Mouse (Mus musculus) C2C12 (cell line): ENCODE results near the gene Dpp7. TPM values are rescaled to one million over a fixed set of nuclear protein-coding genes. Genes with fewer than 3 reads are reported as not detected.
A peak's percentile ranks its signal among the peaks of the same experiment; 100 is the strongest.

Experiments used
- H3K27me3 ChIP-seq: one replicate; pipeline ENCODE4 v1.6.1; 2011; ENCODE audit not compliant: control insufficient read depth, insufficient read depth, insufficient read length
- H3K36me3 ChIP-seq: one replicate; pipeline ENCODE4 v1.6.1; 2011; ENCODE audit not compliant: control insufficient read depth, insufficient read depth
- H3K4me3 ChIP-seq: one replicate; pipeline ENCODE4 v1.5.1; 2011; ENCODE audit warnings: mild to moderate bottlenecking, control low read depth; ENCODE audit not compliant: poor library complexity, insufficient read depth, severe bottlenecking
- H3K79me2 ChIP-seq: one replicate; pipeline ENCODE4 v1.6.1; 2011; ENCODE audit not compliant: control insufficient read depth, insufficient read depth
- H3K79me3 ChIP-seq: one replicate; pipeline ENCODE4 v1.6.1; 2011; ENCODE audit warnings: low read depth, control low read depth
- H3ac ChIP-seq: one replicate; pipeline ENCODE3; 2011; ENCODE audit warnings: low read depth; ENCODE audit not compliant: control insufficient read depth, insufficient read length
- CEBPB ChIP-seq: IDR thresholded peaks from one replicate; pipeline ENCODE4 v1.6.1; 2011; ENCODE audit warnings: low read depth, mild to moderate bottlenecking, control low read depth, moderate library complexity
- CTCF ChIP-seq: IDR thresholded peaks from one replicate; pipeline ENCODE4 v1.5.1; 2011; ENCODE audit not compliant: control insufficient read depth, insufficient read depth, insufficient read length
- FOSL1 ChIP-seq: IDR thresholded peaks from one replicate; pipeline ENCODE4 v1.8.0; 2011; ENCODE audit warnings: mild to moderate bottlenecking, low read length; ENCODE audit not compliant: poor library complexity, insufficient read depth, severe bottlenecking
- MAX ChIP-seq: IDR thresholded peaks from one replicate; pipeline ENCODE4 v1.6.1; 2011; ENCODE audit warnings: mild to moderate bottlenecking, control low read depth
- MYOD1 ChIP-seq: IDR thresholded peaks from one replicate; pipeline ENCODE4 v1.6.1; 2011; ENCODE audit warnings: low read depth; ENCODE audit not compliant: control insufficient read depth, insufficient read length
- MYOG ChIP-seq: IDR thresholded peaks from one replicate; pipeline ENCODE4 v1.6.1; 2011; ENCODE audit not compliant: control insufficient read depth, insufficient read length; ENCODE audit errors: extremely low read depth
- USF1 ChIP-seq: IDR thresholded peaks from one replicate; pipeline ENCODE4 v1.6.1; 2011; ENCODE audit warnings: low read depth, mild to moderate bottlenecking, control low read depth, moderate library complexity
- polyA plus RNA-seq: library from polyadenylated mRNA; unstranded; fragments of >200 nt; fragmentation: generic; extraction: Trizol; gene quantifications from one replicate; pipeline ENCODE4 v1.2.1, GENCODE M21; 2012; ENCODE audit warnings: missing spikeins

The Dpp7 gene
- polyA plus RNA-seq, 1 experiment = 22.4 TPM

GRCm38 (mm10) chr2:25395721-25396596 is 39.8 kb upstream of the Dpp7 start, which contains the start of gene Entpd2:
Entpd2 (plus strand) TSS chr2:25395874.
- Histone ChIP-seq H3ac (no peak within 1 kb of the TSS), H3K79me3 (no peaks in the 10 kb centered on the region), H3K36me3 (no peaks in the 10 kb centered on the region)

GRCm38 (mm10) chr2:25394281-25395221 is 38.4 kb upstream of the Dpp7 start:
- Histone ChIP-seq H3K79me2 (no peaks in the 10 kb centered on the region), H3K4me3 (no peak overlapping the region), H3K27me3 (peaks cover 54% of the 10 kb centered on the region), H3ac (no peak overlapping the region), H3K36me3 (no peaks in the 10 kb centered on the region), H3K79me3 (no peaks in the 10 kb centered on the region)
- TF ChIP-seq CTCF (no peak), MYOG (no peak), FOSL1 (no peak), USF1 (no peak), MAX (no peak), CEBPB (no peak), MYOD1 (no peak)

More at GRCm38 (mm10) chr2:25395721-25396596, 39.8 kb upstream of the Dpp7 start, which contains the start of gene Entpd2:
- H3K79me2 ChIP-seq = no peaks in the 10 kb centered on the region
- H3K27me3 ChIP-seq = peaks cover 61% of the 10 kb centered on the region
- TF ChIP-seq MYOG (no peak), CTCF (no peak), MAX (no peak), CEBPB (no peak), MYOD1 (no peak), FOSL1 (no peak), USF1 (no peak)
- no peak within 1 kb of the TSS for H3K4me3 ChIP-seq

DNA sequence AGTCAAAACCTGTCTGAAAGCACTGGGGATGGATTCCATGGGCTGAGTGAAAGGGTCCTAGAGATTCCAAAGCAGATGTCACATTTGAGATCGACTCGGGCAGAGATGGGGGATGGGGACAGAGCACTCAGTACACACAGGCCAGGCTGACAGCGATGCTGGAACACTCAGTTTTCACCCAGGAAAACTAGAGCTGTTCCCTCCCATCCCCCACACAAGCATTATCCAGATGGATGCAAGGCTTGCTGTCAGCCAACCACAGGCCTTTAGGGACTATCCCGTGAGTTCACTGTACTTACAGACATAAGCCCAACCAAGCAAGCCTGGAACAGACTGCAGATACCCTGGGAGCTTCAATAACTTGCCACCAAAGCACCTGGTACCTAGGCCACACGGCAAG is 35.1 kb upstream of the Dpp7 start:
- TF ChIP-seq MAX (no peak), MYOD1 (no peak), FOSL1 (no peak), CEBPB (no peak), CTCF (no peak), USF1 (no peak), MYOG (no peak)
- H3K79me2 ChIP-seq = no peaks in the 10 kb centered on the region
- peaks cover 30% of the 10 kb centered on the region for H3K27me3 ChIP-seq
- no peaks in the 10 kb centered on the region for H3K79me3 ChIP-seq
- H3K4me3 ChIP-seq = no peak overlapping the region
- no peak overlapping the region for H3ac ChIP-seq
- H3K36me3 ChIP-seq = no peaks in the 10 kb centered on the region

GRCm38 (mm10) chr2:25384492-25384891 is 28.3 kb upstream of the Dpp7 start:
- Histone ChIP-seq H3K4me3 (no peak overlapping the region), H3K79me2 (no peaks in the 10 kb centered on the region), H3K79me3 (no peaks in the 10 kb centered on the region), H3K27me3 (peaks cover 14% of the 10 kb centered on the region), H3ac (no peak overlapping the region), H3K36me3 (no peaks in the 10 kb centered on the region)
- no peak for TF ChIP-seq USF1
- TF ChIP-seq MYOD1 = no peak
- TF ChIP-seq CTCF = no peak
- TF ChIP-seq MAX = no peak
- TF ChIP-seq FOSL1 = no peak
- no peak for TF ChIP-seq MYOG
- no peak for TF ChIP-seq CEBPB

DNA sequence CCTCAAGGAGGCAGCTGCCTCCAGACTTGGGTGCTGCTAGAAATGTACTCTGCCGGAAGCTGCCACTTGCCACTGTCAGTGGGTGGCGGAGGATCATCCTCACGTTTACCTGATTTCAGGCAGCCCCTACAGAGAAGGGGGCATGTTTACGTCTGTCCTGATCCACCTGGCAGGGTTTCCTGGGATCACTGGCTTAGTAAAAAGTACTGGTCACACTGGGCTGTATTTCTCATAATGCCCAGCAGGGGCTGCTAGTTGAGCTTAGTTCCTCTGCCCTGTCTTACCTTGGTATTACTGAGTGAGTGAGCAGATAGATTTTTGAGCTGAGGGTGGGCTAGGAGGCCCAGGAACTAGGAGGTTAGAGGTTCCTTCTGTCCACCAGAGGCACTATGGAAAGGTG is 20.4 kb upstream of the Dpp7 start:
- Histone ChIP-seq H3K36me3 (peaks cover 30% of the 10 kb centered on the region), H3K79me3 (peaks cover 3% of the 10 kb centered on the region), H3K4me3 (no peak overlapping the region), H3K27me3 (no peaks in the 10 kb centered on the region), H3K79me2 (peaks cover 22% of the 10 kb centered on the region), H3ac (no peak overlapping the region)
- TF ChIP-seq MAX = no peak
- peak; percentile 40 for TF ChIP-seq CTCF
